Mouse (Mus musculus): ENCODE measurements around the gene Ccdc47.

Ccdc47 gene

GRCm38 (mm10) chr11:106159921-106160840, 56.0 kb downstream of the Ccdc47 start:
- DNase-seq = peak; percentile 90

- peak; percentile 52 for DNase-seq
Observed at GRCm38 (mm10) chr11:106159216-106159920, 56.8 kb downstream of the Ccdc47 start.

GRCm38 (mm10) chr11:106158930-106159215, 57.3 kb downstream of the Ccdc47 start:
- DNase-seq = no peak

- peak; percentile 67 for DNase-seq
Observed at GRCm38 (mm10) chr11:106158081-106158929, 57.8 kb downstream of the Ccdc47 start.

GRCm38 (mm10) chr11:106157154-106157553, 59.0 kb downstream of the Ccdc47 start:
- DNase-seq = no peak

- no peak for DNase-seq
Observed at GRCm38 (mm10) chr11:106156257-106156656, 59.9 kb downstream of the Ccdc47 start.

- no peak for DNase-seq
Observed at GRCm38 (mm10) chr11:106155761-106156160, 60.4 kb downstream of the Ccdc47 start.

GRCm38 (mm10) chr11:106154770-106155169, 61.4 kb downstream of the Ccdc47 start:
- DNase-seq = no peak

GRCm38 (mm10) chr11:106154091-106154490, 62.1 kb downstream of the Ccdc47 start:
- peak; percentile 24 for DNase-seq

- no peak for DNase-seq
Observed at GRCm38 (mm10) chr11:106152132-106152531, 64.0 kb downstream of the Ccdc47 start.

GRCm38 (mm10) chr11:106151219-106151618, 64.9 kb downstream of the Ccdc47 start:
- DNase-seq = no peak

All from retina, postnatal 1 day (tissue).